Mouse (Mus musculus) bone marrow, adult 2 months (tissue): ENCODE results near the gene Celf6.

Source experiments
- CTCF ChIP-seq: fragments of 200-500 bp; IDR thresholded peaks from 2 replicates; pipeline ENCODE4 v1.5.1; 2011; ENCODE audit warnings: low read length, control low read depth; ENCODE audit not compliant: control insufficient read depth, insufficient read depth
- POLR2A ChIP-seq: fragments of 200-500 bp; IDR thresholded peaks from 2 replicates; pipeline ENCODE4 v1.6.1; 2011; ENCODE audit warnings: low read depth, mild to moderate bottlenecking, control low read depth, low read length, borderline replicate concordance; ENCODE audit not compliant: control insufficient read depth

GRCm38 (mm10) chr9:59578505-59578867, 769 bp downstream of the Celf6 start:
- no peak for TF ChIP-seq POLR2A
- TF ChIP-seq CTCF = no peak
